ENCODE assay signal across 9 mouse cellular contexts in genomic region chr1:161400126-161400525, GRCm38 (mm10). TPM values are rescaled to one million over a fixed set of nuclear protein-coding genes. Genes with fewer than 3 reads are reported as not detected.
A peak's percentile ranks its signal among the peaks of the same experiment; 100 is the strongest.
DNase-seq lines count a peak whose midpoint lies in the region; ATAC-seq and TF ChIP-seq lines count a peak whose summit lies in the region.
"Had no signal": no experiment of that assay in that cellular context is flagged by ENCODE, and none has a peak within 500 bp of the region (broad histone marks: within the 10 kb centered on the region; RNA-seq: fewer than 3 reads in every experiment).

No protein-coding gene starts in this region.

- TF ChIP-seq POLR2A in CH12.LX (IDR thresholded peaks at IDR 0.05; ENCODE audit: low read depth, low read length) = no peak
- TF ChIP-seq POLR2A in lung, adult 2 months (IDR thresholded peaks at IDR 0.05; ENCODE audit: borderline replicate concordance, extremely low read depth, low read depth, low read length) = no peak

- peaks cover 0 to 6% of the 10 kb centered on the region in 2 experiments; a peak in 2 of 4 replicates for H3K4me1 ChIP-seq in CH12.LX (ENCODE audit: control insufficient read depth in 1 of 2, insufficient read depth in 2 of 2)
- H3K4me1 ChIP-seq in lung, adult 2 months (ENCODE audit: control insufficient read depth, insufficient read depth, low read length) = no peaks in the 10 kb centered on the region

- dilution Hi-C loops in CH12.LX (cut with MboI; ENCODE audit: extremely low pct_ligation_motif_present, extremely low pct_unique_long_range_greater_than_20kb, low sequenced_read_pairs) = no loop called here

- TF ChIP-seq EP300 in CH12.LX (IDR thresholded peaks at IDR 0.05; ENCODE audit: low read length) = no peak

- no peak overlapping the region for H3K4me2 ChIP-seq in CH12.LX (ENCODE audit: insufficient read depth, low read depth, poor library complexity, severe bottlenecking)
- H3K4me2 ChIP-seq: heart, embryonic 13.5 days had no signal

- no peaks in the 10 kb centered on the region for H3K36me3 ChIP-seq in CH12.LX (replicated peaks in 1 of 2; ENCODE audit: control insufficient read depth in 1 of 2, insufficient read depth in 1 of 2, low read length in 1 of 2)
- H3K36me3 ChIP-seq: heart, embryonic 13.5 days had no signal

- peak; percentile 67 to 93; a peak in 3 of 4 replicates for TF ChIP-seq CTCF in CH12.LX (conservative IDR thresholded peaks at IDR 0.05 in 1 of 2, IDR thresholded peaks at IDR 0.05 in 1 of 2; ENCODE audit: low read depth in 2 of 2, low read length in 2 of 2)
- peak; percentile 42; the same call in 1 of the 2 replicates for TF ChIP-seq CTCF in lung, adult 2 months (IDR thresholded peaks at IDR 0.05; ENCODE audit: insufficient read depth, low read length)

- no peak for ATAC-seq in erythroid progenitor cell, adult 5-6 weeks (replicated peaks; ENCODE audit: low FRiP score, poor library complexity, severe bottlenecking)

- H3K9me3 ChIP-seq in CH12.LX (replicated peaks; ENCODE audit: low read length) = peaks cover 7% of the 10 kb centered on the region
- H3K9me3 ChIP-seq: heart, embryonic 13.5 days had no signal

- DNase-seq in 3T3-L1 (ENCODE audit: low read depth, low spot score) = peak; percentile 90
- DNase-seq in CH12.LX (ENCODE audit: extremely low read depth) = peak; percentile 72
- DNase-seq in cerebellum, adult 8-10 months = peak; percentile 43
- DNase-seq in gastrocnemius, postnatal 10 days = peak; percentile 81
- DNase-seq in kidney, postnatal 36 days = peak; percentile 69 to 91
- DNase-seq in lung, adult 2 months = peak; percentile 70
- peak; percentile 88 for DNase-seq in right cerebral cortex, adult 2 months (ENCODE audit: low spot score in 2 of 2)

- no peaks in the 10 kb centered on the region for H3K79me2 ChIP-seq in CH12.LX (replicated peaks; ENCODE audit: control insufficient read depth, extremely low read depth, insufficient read depth, poor library complexity, severe bottlenecking)

- peak; percentile 98 for TF ChIP-seq RAD21 in CH12.LX (IDR thresholded peaks at IDR 0.05; ENCODE audit: low read depth, low read length)

- H3K27me3 ChIP-seq in CH12.LX (replicated peaks) = no peaks in the 10 kb centered on the region
- H3K27me3 ChIP-seq: heart, embryonic 13.5 days had no signal

- WGBS in lung, adult 2 months = 17% methylated on average over 6 of the region's 6 CpGs

- no peak overlapping the region for H3K9ac ChIP-seq in CH12.LX (ENCODE audit: insufficient read depth, low read depth)
- H3K9ac ChIP-seq: heart, embryonic 13.5 days had no signal

- in situ Hi-C loops in CH12.LX (cut with MboI; ENCODE audit: low pct_ligation_motif_present, low pct_unique_long_range_greater_than_20kb, low sequenced_read_pairs) = loop anchor here (5.0 kb wide), 2 partner anchors 287 to 332 kb away; no protein-coding TSS in a partner anchor

- H3K4me3 ChIP-seq in CH12.LX (replicated peaks in 1 of 3; ENCODE audit: low read depth in 2 of 3, low read length in 2 of 3, poor library complexity in 1 of 3) = no peak overlapping the region
- no peak overlapping the region for H3K4me3 ChIP-seq in lung, adult 2 months (replicated peaks; ENCODE audit: extremely low read depth, low read depth, low read length)
- H3K4me3 ChIP-seq: heart, embryonic 13.5 days had no signal

- H3K27ac ChIP-seq in CH12.LX (ENCODE audit: insufficient read depth, low read depth) = no peak overlapping the region
- H3K27ac ChIP-seq: heart, embryonic 13.5 days had no signal

TF ChIP-seq in CH12.LX, 34 proteins besides CTCF, POLR2A, EP300 and RAD21:
- TF ChIP-seq SMC3 (IDR thresholded peaks at IDR 0.05; ENCODE audit: low read depth, low read length) = peak; percentile 99
- no peak for TF ChIP-seq POLR2AphosphoS2 (IDR thresholded peaks at IDR 0.05; ENCODE audit: low read depth, low read length)
- TF ChIP-seq MAFK (IDR thresholded peaks at IDR 0.05; ENCODE audit: insufficient replicate concordance, low read length) = no peak
- TF ChIP-seq CHD1 (IDR thresholded peaks at IDR 0.05; ENCODE audit: low read depth, low read length) = no peak
- TF ChIP-seq E2F4 (IDR thresholded peaks at IDR 0.05; ENCODE audit: insufficient replicate concordance, low read depth, low read length) = no peak
- TF ChIP-seq ZC3H11A (IDR thresholded peaks at IDR 0.05; ENCODE audit: low read depth, low read length) = peak; percentile 97
- TF ChIP-seq USF1 (IDR thresholded peaks at IDR 0.05; ENCODE audit: low read depth, low read length) = no peak

RNA-seq across cellular contexts. Expression of gene Tnfsf4, which starts 4.9 kb away (rescaled TPM):
- total RNA-seq in CH12.LX (2012; rRNA removed) = 0.08 TPM in 1 of 2 replicates, not detected in the other
- 0.12 and 0.15 TPM in 2 replicates for total RNA-seq in CH12.LX (2014; rRNA removed)
- not detected in 2 replicates for polyA plus RNA-seq in CH12.LX (2012; ENCODE audit: insufficient read length, low read depth)
- not detected for total RNA-seq in gastrocnemius, postnatal 10 days (2021)
- not detected in 2 replicates for polyA plus RNA-seq in lung, adult 2 months (2012; rRNA removed)
- total RNA-seq in erythroid progenitor cell, adult 5-6 weeks (2015; ENCODE audit: low replicate concordance) = 5.9 TPM in 1 of 2 replicates, not detected in the other
- not detected in 2 replicates for total RNA-seq in erythroid progenitor cell, adult 5-6 weeks (2017; ENCODE audit: low replicate concordance)
- polyA plus RNA-seq: heart, embryonic 13.5 days had no signal
